Mouse (Mus musculus) liver, embryonic 14.5 days (tissue): ENCODE data around the gene Pde10a.

Source experiments
- CTCF ChIP-seq: IDR thresholded peaks from 2 replicates; pipeline ENCODE4 v1.5.1; 2016; ENCODE audit warnings: antibody characterized with exemption, low read depth, control low read depth
- EP300 ChIP-seq: IDR thresholded peaks from 2 replicates; pipeline ENCODE4 v1.6.1; 2016; ENCODE audit warnings: antibody characterized with exemption, low read depth

DNA sequence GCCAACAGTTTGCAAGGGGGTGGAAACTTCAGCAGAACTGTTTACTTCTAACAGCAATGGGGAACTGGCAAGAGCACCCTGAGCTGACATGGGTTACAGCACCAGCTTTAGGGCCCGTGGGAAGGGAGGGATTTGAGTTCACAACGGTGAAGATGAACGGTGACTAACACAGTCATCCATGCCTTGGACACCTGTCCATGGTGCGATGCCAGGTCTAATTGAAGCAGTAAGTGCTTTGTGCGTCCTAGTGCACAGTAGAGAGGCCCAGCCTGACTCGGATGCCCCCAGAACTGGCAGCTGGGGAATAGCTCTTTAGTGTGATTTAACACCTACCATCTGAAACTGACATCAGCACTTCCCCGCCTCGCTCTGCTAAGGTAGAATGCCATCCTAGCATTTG, 373.0 kb downstream of the Pde10a start:
- TF ChIP-seq CTCF: no peak
- no peak for TF ChIP-seq EP300
